Mouse (Mus musculus) liver, embryonic 13.5 days (tissue): ENCODE results near the gene Cryba2. TPM values are rescaled to one million over a fixed set of nuclear protein-coding genes. Genes with fewer than 3 reads are reported as not detected.

Source experiments
- ATAC-seq: fragments of 200-750 bp; cut with Nextera tagmentation; 2 replicates; pipeline ENCODE4 v1.8.0; 2017; ENCODE audit warnings: low read depth, mild to moderate bottlenecking, moderate number of reproducible peaks, moderate library complexity
- DNase-seq: peaks from one replicate; pipeline ENCODE4 v3.0.0; 2022
- H3K27ac ChIP-seq: fragments of 300-500 bp; sonication (generic); 2 replicates; pipeline ENCODE4 v1.5.1; 2015; ENCODE audit warnings: moderate library complexity, mild to moderate bottlenecking, inconsistent platforms
- H3K27me3 ChIP-seq: fragments of 300-500 bp; sonication (generic); 2 replicates; pipeline ENCODE4 v1.6.1; 2015; ENCODE audit warnings: mild to moderate bottlenecking, inconsistent platforms
- H3K36me3 ChIP-seq: fragments of 300-500 bp; sonication (generic); 2 replicates; pipeline ENCODE4 v1.6.1; 2015; ENCODE audit warnings: mild to moderate bottlenecking, inconsistent platforms
- H3K4me1 ChIP-seq: fragments of 300-500 bp; sonication (generic); replicated peaks from 2 replicates; pipeline ENCODE4 v1.6.1; 2015; ENCODE audit warnings: inconsistent platforms
- H3K4me2 ChIP-seq: fragments of 300-500 bp; sonication (generic); 2 replicates; pipeline ENCODE4 v1.6.1; 2015; ENCODE audit warnings: inconsistent platforms, mild to moderate bottlenecking, moderate library complexity
- H3K4me3 ChIP-seq: fragments of 300-500 bp; sonication (generic); replicated peaks from 2 replicates; pipeline ENCODE4 v1.5.1; 2015; ENCODE audit warnings: mild to moderate bottlenecking, inconsistent platforms
- H3K9ac ChIP-seq: fragments of 300-500 bp; sonication (generic); 2 replicates; pipeline ENCODE4 v1.6.1; 2015; ENCODE audit warnings: mild to moderate bottlenecking, inconsistent platforms
- H3K9me3 ChIP-seq: fragments of 300-500 bp; sonication (generic); replicated peaks from 2 replicates; pipeline ENCODE4 v1.6.1; 2016; ENCODE audit warnings: inconsistent platforms
- WGBS: fragments of 180-500 bp; shearing (Covaris S2); methylation state at CpG from one replicate; pipeline ENCODE4 v1.1.7; 2015; ENCODE audit not compliant: insufficient replicate concordance; 5-methylcytosine and 5-hydroxymethylcytosine counted together
- polyA plus RNA-seq: library from polyadenylated mRNA; unstranded; fragments of >200 nt; fragmentation: Nextera tagmentation; extraction: Ambion mirVana; gene quantifications from 2 replicates; pipeline ENCODE4 v1.2.1, GENCODE M21; 2015

Gene Cryba2
- polyA plus RNA-seq, result not detected in 2 replicates

DNA sequence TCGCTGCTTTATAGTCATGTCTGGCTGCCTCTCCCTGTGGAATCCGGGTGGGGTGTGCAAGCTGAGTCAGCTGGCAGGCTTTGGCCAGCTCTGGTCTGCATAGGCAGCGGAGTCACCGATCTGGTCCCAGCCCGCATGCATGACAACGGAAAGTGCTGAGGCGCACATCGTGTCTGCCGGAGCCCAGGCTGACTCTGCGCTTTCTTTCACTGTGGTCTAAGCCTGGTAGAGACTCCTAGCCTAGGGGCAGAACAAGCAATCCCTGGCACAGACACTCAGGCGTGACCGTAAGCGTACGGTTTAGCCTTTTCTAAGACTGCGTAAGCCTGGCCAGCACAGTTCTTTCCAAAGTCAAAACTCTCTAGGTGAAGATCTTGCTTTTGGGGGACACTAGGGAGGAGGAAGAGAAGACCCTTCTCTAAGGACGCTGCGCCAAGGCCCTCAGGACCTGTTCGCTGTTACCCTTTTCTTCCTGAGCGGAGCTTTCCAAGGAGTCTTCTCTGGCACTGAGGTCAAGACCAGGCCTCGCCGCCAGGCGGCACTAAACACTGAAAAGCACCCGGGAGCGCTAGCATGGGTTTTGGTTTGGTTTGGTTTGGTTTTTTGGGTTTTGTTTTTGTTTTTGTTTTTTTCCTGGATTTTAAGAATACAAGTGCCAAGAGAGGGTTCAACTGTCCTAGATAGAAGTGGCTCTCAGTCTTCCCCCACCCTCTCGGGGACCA lies at the start of gene Cryba2:
Gene Cryba2 (minus strand): TSS at position 10 of the 722 bp plus-strand sequence.
- H3K4me1 ChIP-seq, result no peaks in the 10 kb centered on the region
- 7% methylated on average over 25 of the region's 25 CpGs for WGBS
- peaks cover 94% of the 10 kb centered on the region for H3K27me3 ChIP-seq
- no peak within 1 kb of the TSS for H3K4me3 ChIP-seq
- no peaks in the 10 kb centered on the region for H3K36me3 ChIP-seq
- H3K9me3 ChIP-seq, result no peaks in the 10 kb centered on the region
- ATAC-seq (no peak), DNase-seq (no peak)
- no peak within 1 kb of the TSS for H3K4me2 ChIP-seq
- H3K9ac ChIP-seq, result no peak within 1 kb of the TSS
- no peak within 1 kb of the TSS for H3K27ac ChIP-seq

DNA sequence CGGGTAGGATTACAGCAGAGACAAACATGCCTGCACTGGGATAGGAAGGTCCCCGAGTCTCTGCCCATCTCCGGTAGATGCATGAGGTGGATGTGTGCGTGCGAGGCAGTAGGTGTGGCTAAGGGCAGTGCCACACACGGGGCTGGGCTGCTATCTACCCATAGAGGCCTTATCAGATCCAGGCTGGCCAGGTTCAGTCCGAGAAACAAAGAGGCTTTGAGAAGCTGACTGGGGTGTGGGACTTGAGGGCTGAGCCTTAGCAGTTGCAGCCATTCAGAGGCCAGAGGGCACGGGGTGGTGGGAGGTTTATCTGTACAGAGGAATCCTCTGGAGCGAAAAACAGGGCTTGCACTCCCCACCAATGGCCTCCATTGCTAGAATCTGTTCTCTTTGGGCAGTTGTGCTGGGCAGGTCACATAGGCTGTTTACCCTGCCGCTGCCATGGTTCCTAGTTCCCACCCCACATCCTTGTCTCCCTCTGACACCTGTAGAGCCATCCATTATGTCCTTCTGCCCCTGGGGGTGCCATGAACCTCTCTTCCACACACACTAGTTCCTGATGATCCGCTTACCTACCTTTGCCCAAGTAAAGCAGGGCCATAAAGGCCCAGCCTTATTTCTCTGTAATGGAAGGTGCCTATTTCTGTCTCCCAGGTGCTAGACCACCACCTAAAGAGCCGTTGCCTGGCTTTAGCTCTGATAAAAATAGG lies 48.9 kb upstream of the Cryba2 start:
- ATAC-seq (no peak), DNase-seq (no peak)
- H3K4me1 ChIP-seq, result no peaks in the 10 kb centered on the region
- 43% methylated on average over 12 of the region's 12 CpGs for WGBS
- no peaks in the 10 kb centered on the region for H3K36me3 ChIP-seq
- H3K4me2 ChIP-seq, result no peak overlapping the region
- peaks cover 42% of the 10 kb centered on the region for H3K27me3 ChIP-seq
- H3K9me3 ChIP-seq, result no peaks in the 10 kb centered on the region
- H3K4me3 ChIP-seq, result no peak overlapping the region
- no peak overlapping the region for H3K27ac ChIP-seq
- no peak overlapping the region for H3K9ac ChIP-seq

DNA sequence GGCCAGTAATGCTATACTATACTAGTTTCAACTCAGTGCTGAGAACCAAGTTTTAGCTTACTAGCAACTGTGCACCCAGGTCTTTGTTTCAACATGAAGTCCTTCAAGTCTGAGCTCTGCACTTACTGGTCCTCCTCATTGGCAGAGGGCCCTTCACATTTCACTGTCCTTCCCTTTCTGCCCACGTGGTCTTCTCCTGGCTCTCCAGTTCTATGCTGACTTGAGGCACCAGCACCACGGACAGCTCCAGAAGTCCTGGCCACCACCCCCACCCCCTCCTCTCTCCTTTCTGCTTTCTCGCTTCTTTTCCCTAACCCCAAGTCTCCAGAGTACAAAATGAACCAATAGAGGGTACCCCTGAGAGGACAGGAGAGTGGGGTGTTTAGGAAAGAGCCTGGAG lies 46.8 kb upstream of the Cryba2 start:
- WGBS, result 0% methylated on average over 3 of the region's 3 CpGs
- Histone ChIP-seq H3K4me2 (no peak overlapping the region), H3K27ac (no peak overlapping the region), H3K27me3 (peaks cover 41% of the 10 kb centered on the region), H3K4me1 (no peaks in the 10 kb centered on the region), H3K36me3 (no peaks in the 10 kb centered on the region), H3K9ac (no peak overlapping the region), H3K4me3 (no peak overlapping the region), H3K9me3 (no peaks in the 10 kb centered on the region)
- DNase-seq (no peak), ATAC-seq (no peak)

DNA sequence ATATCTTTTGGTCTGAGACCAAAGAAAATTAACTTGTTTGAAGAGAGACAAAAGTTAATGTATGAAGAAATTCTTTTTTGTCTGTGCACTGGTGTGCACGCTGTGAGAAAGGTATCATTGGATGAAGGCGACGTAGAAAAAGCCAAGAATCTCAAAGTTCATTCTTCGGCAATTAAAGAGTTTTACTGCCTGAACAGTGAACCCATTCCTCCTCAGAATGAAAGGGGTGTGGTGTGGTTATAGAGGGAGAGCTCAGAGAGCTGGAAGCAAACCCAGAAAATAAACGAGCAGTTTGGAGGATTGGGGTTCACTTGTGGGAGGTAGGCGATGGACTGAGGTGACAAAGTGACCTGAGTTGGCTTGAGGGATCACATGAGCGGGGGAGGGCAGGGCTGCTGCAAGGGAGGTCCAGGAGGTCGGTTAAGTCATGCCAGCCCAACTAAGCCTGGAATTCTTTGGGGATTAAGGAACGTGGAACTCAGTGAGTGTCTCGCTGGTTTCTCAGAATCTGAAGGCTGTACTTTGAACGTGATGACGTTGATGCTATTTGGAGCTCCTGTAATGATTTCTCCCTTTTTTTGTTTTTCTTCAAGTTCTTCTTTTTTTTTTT lies 43.4 kb upstream of the Cryba2 start:
- DNase-seq, result no peak
- Histone ChIP-seq H3K36me3 (no peaks in the 10 kb centered on the region), H3K27me3 (peaks cover 42% of the 10 kb centered on the region), H3K9ac (no peak overlapping the region), H3K27ac (no peak overlapping the region), H3K4me2 (no peak overlapping the region), H3K4me3 (no peak overlapping the region), H3K4me1 (no peaks in the 10 kb centered on the region), H3K9me3 (no peaks in the 10 kb centered on the region)
- ATAC-seq, result no peak
- WGBS, result 36% methylated on average over 12 of the region's 12 CpGs

DNA sequence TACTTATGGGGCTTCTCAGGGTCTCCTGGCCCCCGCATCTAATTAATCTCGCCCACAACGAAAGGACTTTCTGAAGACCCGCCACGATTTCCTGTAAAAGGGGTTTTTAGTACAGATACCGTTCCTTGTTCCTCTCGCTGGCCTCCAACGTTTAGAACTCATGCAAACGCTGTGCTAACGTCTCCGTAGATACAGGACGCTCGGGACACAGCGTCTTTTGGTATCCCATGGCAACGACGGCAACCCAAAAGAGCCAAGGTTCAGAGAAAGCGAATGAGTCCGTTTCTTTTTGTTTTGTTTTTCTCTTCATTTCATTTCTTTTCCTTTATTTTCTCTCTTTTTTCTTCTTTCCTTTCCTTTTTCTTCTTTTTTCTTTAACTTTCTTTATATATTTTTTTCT lies 42.5 kb upstream of the Cryba2 start, which contains the start of gene Cfap65:
Gene Cfap65 (minus strand): TSS at position 198 of the 400 bp plus-strand sequence.
- Histone ChIP-seq H3K4me3 (no peak within 1 kb of the TSS), H3K4me2 (peak within 1 kb of the TSS; percentile 10; the same call in 1 of the 2 replicates), H3K9ac (no peak within 1 kb of the TSS), H3K9me3 (no peaks in the 10 kb centered on the region), H3K27me3 (peaks cover 42% of the 10 kb centered on the region), H3K36me3 (no peaks in the 10 kb centered on the region), H3K27ac (no peak within 1 kb of the TSS), H3K4me1 (no peaks in the 10 kb centered on the region)
- WGBS, result 2% methylated on average over 18 of the region's 18 CpGs
- DNase-seq (no peak), ATAC-seq (no peak)

DNA sequence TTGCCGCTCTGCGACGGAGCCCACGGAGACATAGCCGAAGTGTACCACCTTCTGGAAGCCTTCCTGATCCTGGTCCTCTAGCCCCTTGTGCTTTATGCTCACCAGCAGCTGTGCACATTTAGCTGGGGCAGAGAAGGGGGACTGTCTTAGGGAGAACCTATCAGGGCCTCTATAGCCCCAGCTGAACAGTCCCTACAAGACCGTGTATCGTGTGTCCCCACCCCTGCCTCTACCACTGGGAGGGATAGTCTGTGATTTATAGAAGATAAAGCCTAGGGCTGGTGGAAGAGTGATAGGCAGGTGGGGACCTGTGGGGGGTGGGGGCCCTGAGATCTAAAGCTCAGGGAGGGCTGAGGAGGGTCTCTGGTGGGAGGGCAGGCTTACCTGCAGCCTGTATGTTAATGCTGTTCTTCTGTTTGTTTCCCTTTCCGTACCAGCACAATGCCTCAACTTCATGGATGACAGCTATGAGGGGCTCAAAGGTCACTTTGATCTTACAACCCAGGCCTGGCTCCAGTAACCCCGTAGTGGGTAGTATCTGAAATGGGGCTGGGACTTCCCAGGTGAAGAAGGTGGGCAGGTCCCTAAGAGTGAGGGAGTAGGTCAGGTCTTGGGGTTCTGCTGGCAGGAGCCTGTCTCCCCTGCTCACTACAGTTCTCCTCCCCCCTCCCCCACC lies 34.8 kb upstream of the Cryba2 start:
- no peaks in the 10 kb centered on the region for H3K4me1 ChIP-seq
- no peak overlapping the region for H3K4me3 ChIP-seq
- no peak overlapping the region for H3K4me2 ChIP-seq
- peaks cover 9% of the 10 kb centered on the region; the same call in 1 of the 2 replicates for H3K27me3 ChIP-seq
- ATAC-seq, result no peak
- H3K9me3 ChIP-seq, result no peaks in the 10 kb centered on the region
- no peaks in the 10 kb centered on the region for H3K36me3 ChIP-seq
- 72% methylated on average over 9 of the region's 9 CpGs for WGBS
- no peak for DNase-seq
- H3K9ac ChIP-seq, result no peak overlapping the region
- H3K27ac ChIP-seq, result no peak overlapping the region

DNA sequence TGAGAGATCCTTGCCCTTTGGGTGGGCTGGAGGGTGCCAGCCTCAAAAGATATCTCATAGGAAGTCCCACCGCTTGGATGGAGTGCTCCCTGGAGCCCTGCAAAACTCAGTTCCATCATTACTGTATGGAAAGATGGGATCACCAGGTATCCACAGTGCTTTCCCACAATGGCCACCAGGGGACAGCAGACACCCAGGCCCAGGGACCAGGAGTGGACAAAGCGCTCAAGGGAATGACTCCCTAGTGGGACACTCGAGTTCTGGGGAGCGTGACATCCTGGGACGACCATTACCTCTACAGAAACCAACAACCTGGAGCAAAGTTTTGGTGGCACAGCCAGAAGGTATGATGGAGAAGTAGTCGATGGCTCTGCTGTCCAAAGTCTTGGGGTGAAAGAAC lies 33.8 kb upstream of the Cryba2 start:
- Histone ChIP-seq H3K9me3 (no peaks in the 10 kb centered on the region), H3K27ac (no peak overlapping the region), H3K4me3 (no peak overlapping the region), H3K36me3 (no peaks in the 10 kb centered on the region), H3K4me1 (no peaks in the 10 kb centered on the region), H3K4me2 (no peak overlapping the region), H3K9ac (no peak overlapping the region), H3K27me3 (0 out of 2 replicates have a peak, but pooled peaks cover 6% of the 10 kb centered on the region)
- WGBS, result 27% methylated on average over 6 of the region's 6 CpGs
- no peak for DNase-seq
- ATAC-seq, result no peak

DNA sequence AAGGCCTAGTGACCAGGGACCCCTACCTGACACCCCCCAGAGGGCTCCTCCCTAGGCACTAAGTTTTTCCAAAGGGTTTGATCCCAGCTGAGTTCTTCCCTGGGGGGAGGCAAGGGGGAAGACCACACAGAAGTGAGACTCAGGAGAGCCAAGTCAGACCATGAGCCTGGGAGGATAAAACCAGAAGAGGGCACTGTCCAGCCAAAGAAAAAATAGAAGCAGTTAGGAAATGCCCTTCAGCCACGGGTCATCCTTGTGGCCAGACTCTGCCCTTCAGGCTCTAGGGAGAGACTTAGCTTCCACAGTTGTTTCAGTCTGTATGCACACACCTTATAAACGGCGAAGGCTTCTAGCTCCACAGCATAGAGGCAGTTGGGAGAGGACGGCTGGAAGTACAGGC lies 31.5 kb upstream of the Cryba2 start:
- no peak overlapping the region for H3K9ac ChIP-seq
- H3K4me1 ChIP-seq, result no peaks in the 10 kb centered on the region
- ATAC-seq, result no peak
- H3K36me3 ChIP-seq, result no peaks in the 10 kb centered on the region
- no peak overlapping the region for H3K4me3 ChIP-seq
- 0 out of 2 replicates have a peak, but pooled peaks cover 4% of the 10 kb centered on the region for H3K27me3 ChIP-seq
- DNase-seq, result no peak
- no peaks in the 10 kb centered on the region for H3K9me3 ChIP-seq
- no peak overlapping the region for H3K4me2 ChIP-seq
- 49% methylated on average over 4 of the region's 4 CpGs for WGBS
- no peak overlapping the region for H3K27ac ChIP-seq

DNA sequence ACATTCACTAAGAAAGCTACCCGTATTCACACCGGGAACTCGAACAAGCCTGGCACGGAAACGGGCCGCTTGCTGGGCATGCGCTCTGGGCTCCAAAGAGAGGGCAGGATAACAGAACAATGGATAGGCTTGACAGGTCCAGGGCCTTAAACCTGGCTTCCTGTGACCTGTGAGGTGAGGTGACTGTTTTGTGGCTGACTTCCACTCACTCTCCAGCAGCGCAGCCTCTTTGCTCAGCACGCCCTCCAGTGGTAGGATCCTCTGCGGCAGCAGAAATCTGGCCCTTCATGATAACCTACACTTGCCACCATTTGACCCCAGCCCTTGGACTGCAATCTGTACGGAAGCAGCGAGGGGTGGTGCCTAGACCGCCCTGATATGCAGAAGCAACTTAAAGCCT lies 22.8 kb upstream of the Cryba2 start:
- Histone ChIP-seq H3K36me3 (no peaks in the 10 kb centered on the region), H3K4me3 (no peak overlapping the region), H3K4me1 (no peaks in the 10 kb centered on the region), H3K27me3 (peaks cover 11% of the 10 kb centered on the region), H3K4me2 (no peak overlapping the region), H3K9me3 (no peaks in the 10 kb centered on the region; the same call in 1 of the 2 replicates), H3K9ac (no peak overlapping the region), H3K27ac (no peak overlapping the region)
- WGBS, result 20% methylated on average over 13 of the region's 13 CpGs
- ATAC-seq (no peak), DNase-seq (no peak)

DNA sequence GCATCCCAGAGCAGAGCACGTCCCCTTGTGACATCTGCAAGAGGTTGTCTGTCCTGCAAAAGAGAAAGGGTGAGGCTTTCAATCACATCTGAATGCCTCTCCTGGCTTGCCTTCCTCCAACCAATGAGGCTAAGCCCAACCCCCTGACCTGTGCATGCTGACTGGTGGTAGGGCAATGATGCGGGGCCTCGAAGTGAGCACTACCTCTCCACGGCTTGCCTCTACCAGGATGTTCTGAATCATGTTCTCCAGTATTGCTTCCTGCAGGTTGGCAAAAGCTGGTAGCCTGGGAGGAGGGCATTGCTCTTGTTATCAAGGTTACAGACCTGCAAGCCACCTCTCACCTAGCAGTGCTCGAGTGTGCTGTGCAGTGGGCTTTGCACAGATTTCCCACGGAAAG lies 9.2 kb upstream of the Cryba2 start:
- DNase-seq (no peak), ATAC-seq (no peak)
- no peaks in the 10 kb centered on the region for H3K36me3 ChIP-seq
- no peak overlapping the region for H3K4me3 ChIP-seq
- H3K9me3 ChIP-seq, result no peaks in the 10 kb centered on the region
- H3K4me2 ChIP-seq, result no peak overlapping the region
- H3K4me1 ChIP-seq, result 0 out of 2 replicates have a peak, but pooled peaks cover 5% of the 10 kb centered on the region
- no peak overlapping the region for H3K27ac ChIP-seq
- H3K9ac ChIP-seq, result no peak overlapping the region
- WGBS, result 11% methylated on average over 6 of the region's 6 CpGs
- H3K27me3 ChIP-seq, result peaks cover 78% of the 10 kb centered on the region

DNA sequence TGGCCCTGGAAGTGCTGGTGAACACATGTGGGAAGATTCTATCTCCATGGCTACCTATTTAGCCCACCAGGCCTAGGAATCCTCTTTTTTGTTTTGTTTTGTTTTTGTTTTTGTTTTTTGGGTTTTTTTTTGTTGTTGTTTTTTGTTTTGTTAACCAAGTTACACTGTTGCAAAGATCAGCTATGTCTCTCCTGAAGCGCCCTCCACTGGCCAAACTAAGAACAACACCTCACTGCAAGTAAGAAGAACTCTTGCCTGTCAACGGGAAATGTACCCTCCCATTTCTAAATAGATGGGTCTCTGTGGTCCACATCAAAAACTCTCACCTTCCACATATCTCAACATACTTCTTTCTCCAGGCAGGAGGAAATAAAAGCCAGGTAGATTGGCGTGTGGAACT lies 8.7 kb upstream of the Cryba2 start:
- ATAC-seq (no peak), DNase-seq (no peak)
- 0 out of 2 replicates have a peak, but pooled peaks cover 5% of the 10 kb centered on the region for H3K4me1 ChIP-seq
- H3K4me3 ChIP-seq, result no peak overlapping the region
- H3K4me2 ChIP-seq, result no peak overlapping the region
- no peaks in the 10 kb centered on the region for H3K9me3 ChIP-seq
- H3K9ac ChIP-seq, result no peak overlapping the region
- no peak overlapping the region for H3K27ac ChIP-seq
- 4% methylated on average over 3 of the region's 3 CpGs for WGBS
- H3K27me3 ChIP-seq, result peaks cover 83% of the 10 kb centered on the region
- no peaks in the 10 kb centered on the region for H3K36me3 ChIP-seq
